ENCODE assay signal across 8 mouse cellular contexts in genomic region chr6:92214055-92214772, GRCm38 (mm10). TPM values are rescaled to one million over a fixed set of nuclear protein-coding genes. Genes with fewer than 3 reads are reported as not detected.
DNase-seq lines count a peak whose midpoint lies in the region; ATAC-seq lines count a peak whose summit lies in the region.

No protein-coding gene starts in this region.

- H3K9ac ChIP-seq in embryonic facial prominence, embryonic 11.5 days (replicated peaks; ENCODE audit: low read length), result peak overlapping the region; percentile 93
- H3K9ac ChIP-seq in hindbrain, embryonic 12.5 days, result peak overlapping the region; percentile 95
- H3K9ac ChIP-seq in stomach, embryonic 15.5 days, result peak overlapping the region; percentile 87

- WGBS in embryonic facial prominence, embryonic 11.5 days, result under 1% methylated on average over 48 of the region's 48 CpGs
- under 1% methylated on average over 48 of the region's 48 CpGs for WGBS in hindbrain, embryonic 12.5 days
- WGBS in stomach, embryonic 15.5 days, result under 1% methylated on average over 48 of the region's 48 CpGs

- H3K27ac ChIP-seq in embryonic facial prominence, embryonic 11.5 days (replicated peaks; ENCODE audit: low read depth, low read length), result 0 out of 2 replicates have a peak overlapping the region, but pooled peaks have one; percentile 28
- peak overlapping the region; percentile 87 for H3K27ac ChIP-seq in hindbrain, embryonic 12.5 days
- H3K27ac ChIP-seq in stomach, embryonic 15.5 days, result peak overlapping the region; percentile 83

- peak overlapping the region; percentile 86 for H3K4me2 ChIP-seq in embryonic facial prominence, embryonic 11.5 days (ENCODE audit: low read depth, low read length)
- H3K4me2 ChIP-seq in hindbrain, embryonic 12.5 days (replicated peaks), result peak overlapping the region; percentile 97
- H3K4me2 ChIP-seq in stomach, embryonic 15.5 days, result peak overlapping the region; percentile 90

- peak; percentile 17; the same call in 1 of the 2 replicates for ATAC-seq in cerebellum, adult (ENCODE audit: insufficient number of reproducible peaks, low FRiP score, low TSS enrichment)
- ATAC-seq in embryonic facial prominence, embryonic 11.5 days (replicated peaks; ENCODE audit: insufficient number of reproducible peaks, low FRiP score, low TSS enrichment, low read depth), result peak; percentile 24; the same call in 1 of the 2 replicates
- ATAC-seq in hindbrain, embryonic 12.5 days (ENCODE audit: low FRiP score), result peak; percentile 71
- ATAC-seq in stomach, embryonic 15.5 days (ENCODE audit: insufficient read depth, low FRiP score, low read depth), result peak; percentile 16; the same call in 1 of the 2 replicates

- H3K27me3 ChIP-seq in embryonic facial prominence, embryonic 11.5 days (ENCODE audit: control insufficient read depth, insufficient read depth, low read length), result no peaks in the 10 kb centered on the region
- no peaks in the 10 kb centered on the region for H3K27me3 ChIP-seq in hindbrain, embryonic 12.5 days
- H3K27me3 ChIP-seq in stomach, embryonic 15.5 days (replicated peaks), result no peaks in the 10 kb centered on the region

- no peaks in the 10 kb centered on the region for H3K36me3 ChIP-seq in embryonic facial prominence, embryonic 11.5 days (replicated peaks; ENCODE audit: control insufficient read depth, insufficient read depth, low read depth, low read length)
- H3K36me3 ChIP-seq in hindbrain, embryonic 12.5 days, result peaks cover 10% of the 10 kb centered on the region
- H3K36me3 ChIP-seq in stomach, embryonic 15.5 days, result peaks cover 7% of the 10 kb centered on the region

- H3K9me3 ChIP-seq in embryonic facial prominence, embryonic 11.5 days (replicated peaks; ENCODE audit: control insufficient read depth, low read length), result no peaks in the 10 kb centered on the region
- no peaks in the 10 kb centered on the region for H3K9me3 ChIP-seq in hindbrain, embryonic 12.5 days (replicated peaks)
- no peaks in the 10 kb centered on the region for H3K9me3 ChIP-seq in stomach, embryonic 15.5 days

- DNase-seq in cerebellum, adult 8-10 months, result no peak
- peak; percentile 2 for DNase-seq in retina, embryonic 14.5 days (ENCODE audit: low spot score)
- no peak for DNase-seq in retina, postnatal 1 day
- DNase-seq in embryonic facial prominence, embryonic 11.5 days (ENCODE audit: low spot score), result no peak
- DNase-seq in lung, postnatal 10 days, result peak; percentile 3

- H3K4me1 ChIP-seq in embryonic facial prominence, embryonic 11.5 days (ENCODE audit: control insufficient read depth, insufficient read depth, low read length), result peaks cover 2% of the 10 kb centered on the region; the same call in 1 of the 2 replicates
- H3K4me1 ChIP-seq in hindbrain, embryonic 12.5 days, result peaks cover 7% of the 10 kb centered on the region
- peaks cover 4% of the 10 kb centered on the region for H3K4me1 ChIP-seq in stomach, embryonic 15.5 days

- peak overlapping the region; percentile 98 for H3K4me3 ChIP-seq in embryonic facial prominence, embryonic 11.5 days (ENCODE audit: low read depth, low read length)
- peak overlapping the region; percentile 93 for H3K4me3 ChIP-seq in hindbrain, embryonic 12.5 days
- H3K4me3 ChIP-seq in stomach, embryonic 15.5 days (replicated peaks), result peak overlapping the region; percentile 99

RNA-seq across cellular contexts. Expression of gene Rbsn, which starts 0.5 kb away (rescaled TPM):
- 15.9 and 16.9 TPM in 2 replicates for polyA plus RNA-seq in embryonic facial prominence, embryonic 11.5 days (2014; fragmentation: Nextera tagmentation; extraction: Ambion mirVana)
- 33.5 and 45.4 TPM in 2 replicates for polyA plus RNA-seq in hindbrain, embryonic 12.5 days (2016; fragmentation: Nextera tagmentation; extraction: Ambion mirVana)
- polyA plus RNA-seq in stomach, embryonic 15.5 days (2015; fragmentation: Nextera tagmentation; extraction: Ambion mirVana), result 24.1 and 24.6 TPM in 2 replicates

RNA-seq across cellular contexts. Expression of gene Trh, which starts 30.2 kb away (rescaled TPM):
- polyA plus RNA-seq in embryonic facial prominence, embryonic 11.5 days (2014; fragmentation: Nextera tagmentation; extraction: Ambion mirVana), result 0.56 and 1.9 TPM in 2 replicates
- 1.2 and 2.5 TPM in 2 replicates for polyA plus RNA-seq in hindbrain, embryonic 12.5 days (2016; fragmentation: Nextera tagmentation; extraction: Ambion mirVana)
- 0.98 and 1.3 TPM in 2 replicates for polyA plus RNA-seq in stomach, embryonic 15.5 days (2015; fragmentation: Nextera tagmentation; extraction: Ambion mirVana)

RNA-seq across cellular contexts. Expression of gene Mrps25, which starts 30.4 kb away (rescaled TPM):
- polyA plus RNA-seq in embryonic facial prominence, embryonic 11.5 days (2014; fragmentation: Nextera tagmentation; extraction: Ambion mirVana), result 87.6 and 97.6 TPM in 2 replicates
- 64.1 and 64.2 TPM in 2 replicates for polyA plus RNA-seq in hindbrain, embryonic 12.5 days (2016; fragmentation: Nextera tagmentation; extraction: Ambion mirVana)
- 88.7 and 94.8 TPM in 2 replicates for polyA plus RNA-seq in stomach, embryonic 15.5 days (2015; fragmentation: Nextera tagmentation; extraction: Ambion mirVana)

Comparison
In these comparisons a context has a peak if more than half of its experiments do, and no peak if none do; other contexts are left out.
1. DNase-seq: peak in retina, embryonic 14.5 days (single experiment) and lung, postnatal 10 days (single experiment); none in cerebellum, adult 8-10 months (single experiment), retina, postnatal 1 day (single experiment) and embryonic facial prominence, embryonic 11.5 days (single experiment).
2. ATAC-seq: peak in every context shown above with its lines; median percentile 71 in hindbrain, embryonic 12.5 days; 24 in embryonic facial prominence, embryonic 11.5 days; 17 in cerebellum, adult; 16 in stomach, embryonic 15.5 days.
3. H3K27ac ChIP-seq: peak in every context shown above with its lines; median percentile 87 in hindbrain, embryonic 12.5 days; 83 in stomach, embryonic 15.5 days; 28 in embryonic facial prominence, embryonic 11.5 days.
4. Peak in every context shown above with its lines, with median percentiles within 50 percentile points of each other: H3K4me2 ChIP-seq, H3K4me3 ChIP-seq and H3K9ac ChIP-seq.